Mouse (Mus musculus): ENCODE data around the gene Zfp583. TPM values are rescaled to one million over a fixed set of nuclear protein-coding genes. Genes with fewer than 3 reads are reported as not detected.
A peak's percentile ranks its signal among the peaks of the same experiment; 100 is the strongest.
"Not testable (repeated sequence)": the region's sequence is repeated elsewhere in the genome, so short reads cannot be mapped to it uniquely, and the experiment has no call there.

Zfp583 gene
- polyA plus RNA-seq (2017; shearing (Covaris generic)) = 1 to 10 TPM in 1 of 2 experiments, under 1 TPM in 1; 0.94 to 1.4 TPM

GRCm38 (mm10) chr7:6331233-6331956 lies at the start of gene Zfp583:
TSS of gene Zfp583 (minus strand) at chr7:6331285.
- peak; percentile 85 for ATAC-seq

- no peak for ATAC-seq
Measured at GRCm38 (mm10) chr7:6378441-6378840, 47.4 kb upstream of the Zfp583 start.

- ATAC-seq = no peak
Measured at GRCm38 (mm10) chr7:6372993-6373392, 41.9 kb upstream of the Zfp583 start.

- no peak for ATAC-seq
Measured at GRCm38 (mm10) chr7:6369460-6369859, 38.4 kb upstream of the Zfp583 start.

GRCm38 (mm10) chr7:6368146-6368545 lies 37.1 kb upstream of the Zfp583 start:
- not testable (repeated sequence) for ATAC-seq

- no peak for ATAC-seq
Measured at GRCm38 (mm10) chr7:6367185-6367584, 36.1 kb upstream of the Zfp583 start.

GRCm38 (mm10) chr7:6364761-6365160 lies 33.7 kb upstream of the Zfp583 start:
- no peak for ATAC-seq

- peak; percentile 69 for ATAC-seq
Measured at GRCm38 (mm10) chr7:6363047-6363488, 32.0 kb upstream of the Zfp583 start, which contains the start of gene Zfp78. TSS of gene Zfp78 (plus strand) at chr7:6363280.

- peak; percentile 77 for ATAC-seq
Measured at GRCm38 (mm10) chr7:6362268-6363046, 31.4 kb upstream of the Zfp583 start.

- no peak for ATAC-seq
Measured at GRCm38 (mm10) chr7:6361756-6362155, 30.7 kb upstream of the Zfp583 start.

- no peak for ATAC-seq
Measured at GRCm38 (mm10) chr7:6360477-6361060, 29.5 kb upstream of the Zfp583 start.

GRCm38 (mm10) chr7:6358937-6359590 lies 28.0 kb upstream of the Zfp583 start:
- ATAC-seq = no peak

DNA sequence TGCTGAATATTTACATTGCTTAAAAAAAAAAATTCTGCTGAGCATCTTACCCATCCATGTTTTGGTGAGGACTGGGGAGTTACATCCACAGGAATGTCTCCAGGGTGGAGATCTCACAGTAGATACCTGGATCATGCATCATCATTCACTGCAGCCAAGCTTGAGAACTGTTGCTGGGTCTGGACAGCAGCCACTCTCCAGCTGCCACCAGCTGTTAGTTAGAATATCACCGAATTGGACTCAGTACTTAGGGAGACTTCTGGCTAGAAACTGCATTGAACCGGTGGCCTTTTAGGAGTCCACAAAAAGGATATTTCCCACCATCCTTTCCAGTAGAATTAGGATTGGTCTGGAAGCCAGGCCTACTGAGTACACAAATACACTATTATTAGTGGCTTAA lies 27.0 kb upstream of the Zfp583 start:
- ATAC-seq = no peak

DNA sequence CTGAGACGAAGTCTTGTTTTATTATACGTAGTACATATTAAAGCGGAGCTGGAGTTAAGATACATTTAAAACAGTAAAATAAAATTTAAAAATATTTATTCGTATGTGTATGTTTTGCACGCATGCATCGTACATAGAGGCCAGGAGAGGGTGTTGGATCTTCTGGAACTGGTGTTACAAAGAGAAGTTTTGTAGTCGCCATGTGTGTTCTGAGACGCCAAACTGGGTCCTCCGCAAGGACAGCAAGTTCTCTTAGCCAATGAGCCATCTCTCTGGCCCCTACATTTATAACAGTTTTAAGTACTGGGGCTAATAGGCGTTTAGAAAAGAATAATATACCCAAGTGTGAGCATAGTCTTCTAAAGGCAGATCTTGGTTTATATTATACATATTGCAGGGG lies 13.0 kb upstream of the Zfp583 start:
- no peak for ATAC-seq

GRCm38 (mm10) chr7:6343501-6344071 lies 12.5 kb upstream of the Zfp583 start, which contains the start of gene Gm3854:
TSS of gene Gm3854 (plus strand) at chr7:6343759.
- peak; percentile 79 for ATAC-seq

DNA sequence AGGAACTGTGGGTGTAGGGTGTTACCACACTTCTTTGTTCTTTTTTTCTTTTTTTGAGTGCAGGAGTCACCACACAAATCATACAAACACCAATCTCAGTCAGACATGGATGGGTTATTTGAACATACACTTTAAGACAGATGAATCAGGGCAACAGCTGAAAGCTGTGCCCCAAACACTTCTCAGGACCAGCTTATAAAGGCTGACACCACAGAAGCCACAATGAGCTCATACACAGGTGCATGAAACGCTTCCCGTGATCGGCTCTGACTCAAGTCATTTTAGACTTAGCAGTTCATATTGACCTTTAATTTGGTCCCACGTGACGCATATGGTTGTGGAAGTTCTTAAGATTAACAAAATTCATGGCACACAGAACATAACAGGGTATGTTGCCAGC lies 8.8 kb upstream of the Zfp583 start:
- no peak for ATAC-seq

DNA sequence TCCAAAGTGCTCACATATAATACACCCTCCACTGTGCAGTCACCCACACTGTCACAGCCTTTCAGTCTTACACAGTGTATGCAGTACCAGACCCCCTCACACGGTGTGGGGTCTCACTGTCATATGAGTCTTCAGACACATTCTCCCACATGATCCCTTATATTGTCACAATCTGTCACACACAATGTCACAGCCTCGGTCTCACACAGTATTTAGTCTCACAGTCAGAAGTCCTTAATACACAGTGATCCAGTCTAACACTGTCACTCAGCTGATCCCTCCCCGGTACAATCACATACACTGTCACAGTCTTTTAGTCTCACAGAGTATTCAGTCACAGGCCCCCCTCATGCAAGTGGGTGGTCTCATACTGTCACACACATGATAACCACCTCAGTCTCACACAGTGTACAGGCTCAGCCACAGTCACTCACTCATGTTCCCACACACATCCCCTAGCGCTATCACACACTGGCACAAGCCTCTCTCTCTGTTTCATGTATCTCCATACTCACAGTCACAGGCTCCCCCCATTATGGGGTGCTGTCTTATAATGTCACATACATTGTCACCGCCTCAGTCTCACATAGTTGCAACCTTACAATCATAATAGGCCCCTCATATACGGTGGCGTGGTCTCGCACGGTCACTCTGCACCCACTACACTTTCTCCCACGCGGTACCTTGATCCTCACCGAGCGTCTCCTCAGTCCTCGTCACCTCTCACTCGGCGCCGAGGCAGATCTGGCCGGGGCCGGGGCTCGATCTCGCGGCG lies 440 bp downstream of the Zfp583 start:
- peak; percentile 20 for ATAC-seq

DNA sequence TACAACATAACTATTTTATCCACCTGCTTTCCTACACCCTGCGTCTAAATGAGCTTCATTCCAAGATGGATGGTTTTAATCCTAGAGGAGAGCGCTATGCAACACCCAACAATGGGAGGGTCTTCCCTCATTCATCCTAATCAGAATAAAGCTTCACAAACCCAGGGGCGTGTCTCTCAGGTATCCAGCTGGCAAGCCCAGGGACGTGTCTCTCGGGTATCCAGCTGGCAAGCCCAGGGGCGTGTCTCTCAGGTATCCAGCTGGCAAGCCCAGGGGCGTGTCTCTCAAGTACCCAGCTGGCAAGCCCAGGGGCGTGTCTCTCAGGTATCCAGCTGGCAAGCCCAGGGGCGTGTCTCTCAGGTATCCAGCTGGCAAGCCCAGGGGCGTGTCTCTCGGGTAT lies 30.3 kb downstream of the Zfp583 start:
- ATAC-seq = not testable (repeated sequence)

DNA sequence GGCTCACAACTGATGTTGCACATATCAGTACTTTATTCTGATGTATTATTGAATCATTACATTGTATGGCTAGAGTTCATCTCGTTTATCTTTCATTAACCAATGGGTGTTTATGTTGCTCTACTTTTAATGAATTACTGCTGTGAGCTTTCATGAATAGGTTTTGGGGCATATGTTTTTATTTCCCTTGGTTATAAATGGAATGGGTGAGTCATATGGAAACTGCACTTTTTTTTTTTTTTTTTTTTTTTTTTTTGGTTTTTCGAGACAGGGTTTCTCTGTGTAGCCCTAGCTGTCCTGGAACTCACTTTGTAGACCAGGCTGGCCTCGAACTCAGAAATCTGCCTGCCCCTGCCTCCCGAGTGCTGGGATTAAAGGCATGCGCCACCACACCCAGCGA lies 40.0 kb downstream of the Zfp583 start:
- ATAC-seq = not testable (repeated sequence)

- ATAC-seq = no peak
Measured at GRCm38 (mm10) chr7:6286921-6287531, 44.1 kb downstream of the Zfp583 start.

Data from CD4-positive, CD25-positive, alpha-beta regulatory T cell, adult 4 months (primary cell).